Mouse (Mus musculus) spleen, adult 18-20 months (tissue): ENCODE measurements around the gene Cacna1d.

Experiments
- DNase-seq, 2 experiments: peaks; one replicate each; pipeline ENCODE4 v3.0.0; 2022; ENCODE audit warnings: mixed read lengths in 2 of 2

Cacna1d gene

GRCm38 (mm10) chr14:30064864-30065263, 426.4 kb downstream of the Cacna1d start:
- DNase-seq, result no peak

DNA sequence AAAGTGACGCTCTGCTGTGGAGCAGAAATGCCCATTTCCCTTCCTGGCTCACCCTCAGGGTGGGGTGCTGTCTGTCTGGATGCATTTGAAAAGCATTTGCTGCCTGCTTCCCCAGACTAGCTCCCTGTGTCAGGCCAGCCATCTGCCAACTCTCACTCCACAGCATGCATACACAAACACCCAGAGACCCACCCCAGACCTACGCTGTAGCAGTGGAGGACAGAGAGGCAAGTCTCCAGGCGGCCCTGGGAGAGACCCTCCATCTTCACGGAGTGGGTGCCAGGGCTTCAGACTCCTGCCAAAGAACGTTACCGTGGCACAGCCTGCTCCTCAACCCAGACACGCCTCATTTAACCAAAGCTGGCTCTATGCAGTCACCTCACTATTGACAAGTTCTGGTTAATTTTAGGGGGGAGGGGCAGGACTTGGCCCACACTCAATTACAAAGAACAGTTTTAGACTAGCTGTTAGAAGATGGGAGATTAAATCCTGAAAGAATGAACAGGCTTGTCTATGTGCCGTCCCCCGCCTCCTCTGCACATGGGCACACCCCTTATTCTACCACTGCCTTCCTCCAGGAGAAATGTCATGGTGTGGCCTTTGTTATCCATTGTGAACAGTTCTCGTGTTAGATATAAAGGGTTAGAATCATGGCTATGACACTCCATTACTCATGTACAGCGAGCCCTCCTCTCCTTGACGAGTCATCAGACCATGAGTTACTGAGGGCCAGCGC, 435.1 kb downstream of the Cacna1d start:
- DNase-seq, result no peak

GRCm38 (mm10) chr14:30054922-30055321, 436.3 kb downstream of the Cacna1d start:
- no peak for DNase-seq

DNA sequence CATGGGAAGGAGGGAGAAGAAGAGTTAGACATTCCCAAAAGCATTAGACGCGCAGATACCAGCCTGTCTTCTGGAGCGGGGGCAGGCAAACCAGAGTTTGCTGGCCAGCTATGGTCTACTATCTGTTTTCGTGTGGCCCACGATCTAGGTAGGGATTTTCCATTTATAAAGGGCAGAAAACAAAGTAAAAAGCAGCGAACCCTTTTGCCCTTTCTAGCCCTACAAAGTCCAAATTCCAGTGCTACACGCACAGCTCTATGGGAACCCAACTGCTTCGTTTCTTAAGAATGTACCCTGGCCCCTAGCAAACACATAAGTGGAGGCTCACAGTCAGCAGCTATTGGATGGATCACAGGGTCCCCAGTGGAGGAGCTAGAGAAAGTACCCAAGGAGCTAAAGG, 441.0 kb downstream of the Cacna1d start:
- no peak for DNase-seq

GRCm38 (mm10) chr14:30048049-30048448, 443.2 kb downstream of the Cacna1d start:
- DNase-seq, result peak in 1 of 2 experiments; percentile 9

- no peak for DNase-seq
These were observed 444.3 kb downstream of the Cacna1d start for GRCm38 (mm10) chr14:30046976-30047375.

DNA sequence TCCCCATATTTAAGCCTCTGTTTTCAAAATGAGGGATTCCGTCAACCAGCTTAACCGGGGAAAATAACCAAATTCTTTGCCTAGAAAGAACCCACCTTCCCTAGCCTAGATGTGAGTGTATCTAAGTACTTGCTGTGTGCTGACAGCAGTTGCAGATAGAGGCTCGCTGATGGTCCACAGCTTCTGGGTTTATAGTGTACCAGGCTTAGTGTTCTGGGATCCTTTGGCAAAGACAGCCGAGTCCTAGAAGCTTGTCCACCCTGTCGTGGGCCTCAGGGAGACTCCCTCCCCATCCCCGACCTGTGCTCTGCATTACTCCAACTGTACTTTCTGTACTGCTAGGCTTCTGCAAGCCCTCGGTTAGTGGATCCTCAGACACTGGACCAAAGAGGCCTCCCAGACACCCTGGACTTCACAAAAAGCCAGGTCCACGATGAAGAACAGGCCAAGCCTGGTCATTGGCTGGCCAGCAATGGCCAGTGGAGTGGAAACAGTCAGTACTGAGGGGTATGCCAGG, 445.5 kb downstream of the Cacna1d start:
- no peak for DNase-seq

DNA sequence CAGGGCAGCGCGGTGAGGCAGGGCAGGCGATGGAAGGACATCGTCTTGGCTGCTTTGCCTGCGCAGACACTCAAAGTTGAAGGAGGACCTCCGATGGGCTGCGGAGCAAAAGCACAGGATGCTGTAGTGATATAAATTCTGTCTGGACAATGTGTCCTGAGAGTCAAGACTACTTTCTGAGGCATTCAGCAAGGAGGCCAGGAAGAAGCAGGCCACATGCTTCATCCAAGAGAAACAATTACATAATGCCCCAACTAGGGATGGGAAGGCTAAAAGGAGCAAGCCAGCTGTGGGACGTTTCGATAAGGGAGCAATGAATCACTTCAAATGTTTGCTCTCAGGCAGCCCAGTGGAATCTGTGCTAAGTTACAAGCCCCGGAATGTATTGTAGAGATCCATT, 446.0 kb downstream of the Cacna1d start:
- no peak for DNase-seq

DNA sequence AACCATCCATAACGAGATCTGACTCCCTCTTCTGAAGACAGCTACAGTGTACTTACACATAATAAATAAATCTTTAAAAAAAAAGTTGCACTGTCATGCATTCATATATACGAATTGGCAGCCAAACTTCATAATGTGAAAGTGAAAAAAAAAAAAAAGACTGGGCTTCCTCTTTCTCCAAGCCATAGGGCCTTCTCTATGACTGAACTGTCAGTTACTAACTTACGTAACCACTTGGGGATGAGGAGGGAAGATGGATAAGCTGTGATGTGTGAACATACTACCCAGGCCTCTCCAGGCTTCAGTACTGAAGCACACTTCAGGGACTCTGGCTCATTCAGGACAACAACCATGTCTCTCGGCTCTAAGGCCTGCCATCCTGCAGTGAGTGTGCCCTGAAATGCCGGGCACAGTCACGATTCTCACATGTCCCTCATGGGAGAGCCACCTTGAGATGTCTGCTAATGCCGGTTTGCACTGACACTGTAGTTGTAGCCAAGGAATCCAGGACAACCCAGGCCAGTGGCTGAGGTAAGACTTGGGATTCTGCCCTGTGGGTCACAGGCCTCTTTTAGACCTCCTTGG, 447.8 kb downstream of the Cacna1d start:
- no peak for DNase-seq

GRCm38 (mm10) chr14:30041836-30042235, 449.4 kb downstream of the Cacna1d start:
- no peak for DNase-seq

GRCm38 (mm10) chr14:30039413-30039812, 451.8 kb downstream of the Cacna1d start:
- no peak for DNase-seq

DNA sequence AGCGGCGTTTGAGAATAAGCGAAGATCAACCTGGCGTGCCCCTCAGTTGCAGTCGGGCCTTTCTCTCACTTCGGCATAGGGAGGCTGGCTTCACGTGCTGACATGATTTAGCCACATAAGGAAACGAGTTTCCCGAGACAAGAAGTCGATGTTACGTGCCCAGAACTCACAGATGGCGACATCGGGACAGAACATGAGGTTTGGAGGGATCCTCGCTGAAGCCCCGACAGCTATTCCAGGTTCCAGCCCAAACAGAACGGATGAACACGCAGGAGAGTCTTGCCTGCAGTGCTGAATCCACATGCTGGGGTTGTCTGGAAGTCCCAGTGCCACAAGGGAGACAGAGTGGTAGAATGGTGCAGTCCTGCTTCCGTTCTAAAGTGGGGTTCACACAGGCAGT, 452.8 kb downstream of the Cacna1d start:
- no peak for DNase-seq

- DNase-seq, result no peak
These were observed 457.9 kb downstream of the Cacna1d start for GRCm38 (mm10) chr14:30033405-30033804.

GRCm38 (mm10) chr14:30027378-30027777, 463.9 kb downstream of the Cacna1d start:
- DNase-seq, result peak in 1 of 2 experiments; percentile 21

GRCm38 (mm10) chr14:30024387-30024786, 466.9 kb downstream of the Cacna1d start:
- DNase-seq, result no peak

DNA sequence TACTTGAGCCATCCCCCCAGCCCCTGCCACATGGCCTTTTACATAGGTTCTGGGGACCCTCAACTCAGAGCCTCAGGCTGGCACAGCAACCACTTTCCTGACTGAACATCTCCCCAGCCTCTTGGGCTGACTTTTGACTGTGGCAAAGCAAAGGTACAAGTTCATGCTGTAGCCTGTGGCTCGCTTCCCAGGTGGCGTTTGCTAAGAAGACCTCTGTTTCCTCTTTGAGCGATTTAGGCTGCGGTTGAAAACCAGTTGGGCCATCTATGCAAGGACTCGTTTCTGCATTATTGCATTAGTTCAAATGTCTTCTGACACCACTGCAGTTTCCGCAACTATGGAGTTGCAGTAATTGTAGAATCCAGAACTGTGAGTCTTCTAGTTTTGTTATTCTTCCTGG, 468.8 kb downstream of the Cacna1d start:
- no peak for DNase-seq

GRCm38 (mm10) chr14:30019792-30020575, 471.3 kb downstream of the Cacna1d start:
- no peak for DNase-seq

GRCm38 (mm10) chr14:30019375-30019774, 471.9 kb downstream of the Cacna1d start:
- no peak for DNase-seq

GRCm38 (mm10) chr14:30018846-30019245, 472.4 kb downstream of the Cacna1d start:
- no peak for DNase-seq

DNA sequence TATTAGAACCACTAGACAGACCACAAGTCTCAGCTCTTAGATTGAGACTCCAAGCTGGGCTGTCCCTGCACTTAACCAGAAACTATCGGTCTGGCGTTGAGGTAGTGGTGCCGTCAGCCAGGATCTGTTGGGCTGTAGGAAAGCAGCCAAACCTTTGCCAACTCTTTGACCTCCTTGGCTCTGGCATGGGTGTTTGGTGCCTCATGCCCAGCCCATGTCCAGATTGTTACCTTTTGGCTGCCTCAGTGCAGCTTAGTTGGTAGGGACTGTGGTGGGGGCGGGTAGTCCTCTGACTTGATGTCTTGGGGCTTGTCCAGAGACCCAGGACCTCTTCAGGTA, 472.8 kb downstream of the Cacna1d start:
- DNase-seq, result no peak

DNA sequence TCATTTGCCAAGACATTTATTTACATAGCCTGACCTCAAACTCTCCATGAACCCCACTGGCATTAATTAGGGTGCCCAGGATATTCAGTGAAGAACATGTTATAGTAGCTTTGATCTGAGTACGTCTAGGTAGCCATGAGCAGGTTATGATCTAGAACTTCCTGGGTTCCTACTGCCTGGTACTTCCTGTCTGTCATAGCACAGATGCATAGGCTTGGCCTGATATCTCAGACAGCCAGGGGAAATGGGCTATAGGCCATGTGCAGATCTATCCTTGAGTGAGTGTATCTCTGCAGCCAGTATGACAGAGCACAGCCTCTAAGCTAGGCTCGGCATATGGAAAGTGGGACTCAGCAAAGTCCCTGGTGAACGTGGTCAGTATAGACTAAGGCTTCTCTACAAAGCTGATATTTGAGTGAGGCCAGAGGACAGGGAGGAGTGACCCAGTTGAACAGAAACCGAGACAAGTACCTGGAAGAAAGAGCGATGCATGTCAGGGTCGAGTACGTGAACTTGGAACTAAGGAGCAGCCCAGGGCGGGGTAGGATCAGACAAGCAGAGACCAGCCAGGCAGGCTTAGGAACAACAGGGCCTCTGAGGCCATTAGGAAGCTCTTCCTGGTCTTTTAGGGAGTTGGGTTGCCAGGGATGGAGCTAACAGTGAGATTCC, 473.3 kb downstream of the Cacna1d start:
- DNase-seq, result no peak

DNA sequence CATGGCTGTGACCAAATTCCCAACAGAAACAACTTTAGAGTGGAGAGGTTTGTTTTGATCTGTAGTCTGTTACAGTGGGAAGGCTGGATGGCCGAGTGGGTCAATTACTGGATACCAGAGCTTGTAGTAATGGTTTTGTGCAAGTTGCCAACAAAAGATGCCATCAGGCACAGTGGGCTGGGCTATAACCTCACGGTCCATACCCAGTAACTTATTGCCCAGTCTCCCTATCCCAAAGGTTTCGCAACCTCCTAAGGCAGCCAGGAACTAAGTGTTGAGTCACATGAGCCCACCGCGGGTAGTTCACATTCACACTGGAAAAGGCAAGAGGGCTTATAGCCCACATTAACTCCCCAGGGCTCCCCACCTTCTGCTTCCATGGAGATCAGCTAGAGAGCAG, 474.6 kb downstream of the Cacna1d start:
- DNase-seq, result no peak

- DNase-seq, result no peak
These were observed 476.2 kb downstream of the Cacna1d start for GRCm38 (mm10) chr14:30015008-30015407.
